Mouse (Mus musculus) G1E (cell line): ENCODE results near the gene Scaf4. TPM values are rescaled to one million over a fixed set of nuclear protein-coding genes. Genes with fewer than 3 reads are reported as not detected.
A peak's percentile ranks its signal among the peaks of the same experiment; 100 is the strongest.

Experiments used
- ATAC-seq: 2 replicates; pipeline ENCODE4 v1.8.0; 2016; ENCODE audit warnings: mild to moderate bottlenecking; ENCODE audit not compliant: insufficient number of reproducible peaks, poor library complexity, low FRiP score, severe bottlenecking; ENCODE audit errors: extremely low read depth
- DNase-seq: peaks from one replicate; pipeline ENCODE4 v3.0.0; 2012; ENCODE audit warnings: low spot score
- H3K27me3 ChIP-seq: 2 replicates; pipeline ENCODE4 v1.6.1; 2012; ENCODE audit warnings: mild to moderate bottlenecking, low read length, inconsistent platforms; ENCODE audit not compliant: insufficient read depth
- H3K36me3 ChIP-seq: replicated peaks from 2 replicates; pipeline ENCODE3; 2012; ENCODE audit warnings: mild to moderate bottlenecking, inconsistent platforms
- H3K4me1 ChIP-seq: 2 replicates; pipeline ENCODE4 v1.6.1; 2012; ENCODE audit warnings: low read depth, low read length, inconsistent platforms, mixed read lengths; ENCODE audit not compliant: insufficient read depth
- H3K4me3 ChIP-seq: 2 replicates; pipeline ENCODE4 v1.5.1; 2012; ENCODE audit warnings: low read depth, mild to moderate bottlenecking, inconsistent platforms, low read length, moderate library complexity, mixed read lengths
- H3K9me3 ChIP-seq: replicated peaks from 2 replicates; pipeline ENCODE4 v1.6.1; 2012; ENCODE audit warnings: inconsistent platforms
- CTCF ChIP-seq: IDR thresholded peaks from 2 replicates; pipeline ENCODE4 v1.5.1; 2012; ENCODE audit warnings: low read depth, low read length, inconsistent platforms, mixed read lengths
- GATA1 ChIP-seq: IDR thresholded peaks from 2 replicates; pipeline ENCODE4 v1.6.1; 2012; ENCODE audit warnings: borderline replicate concordance, low read length, inconsistent platforms, mixed read lengths
- GATA2 ChIP-seq: IDR thresholded peaks from 2 replicates; pipeline ENCODE4 v1.6.1; 2012; ENCODE audit warnings: low read depth, low read length, inconsistent platforms, borderline replicate concordance
- POLR2AphosphoS5 ChIP-seq: IDR thresholded peaks from 2 replicates; pipeline ENCODE4 v1.6.1; 2012; ENCODE audit warnings: low read depth, low read length, inconsistent platforms; ENCODE audit not compliant: insufficient replicate concordance
- TAL1 ChIP-seq: conservative IDR thresholded peaks from 2 replicates; pipeline ENCODE4 v1.6.1; 2012; ENCODE audit warnings: low read depth, low read length, inconsistent platforms, mixed read lengths
- polyA plus RNA-seq: library from polyadenylated mRNA; stranded (reverse); fragments of >175 nt; gene quantifications from 2 replicates; pipeline ENCODE4 v1.2.3, GENCODE M21; 2012
- total RNA-seq, 2 experiments: library from RNA; stranded (forward) in 1 of 2; stranded (reverse) in 1 of 2; fragments of 200-1000 nt in 1 of 2; fragments of >200 nt in 1 of 2; fragmentation: Nextera tagmentation in 1 of 2; gene quantifications; 2 replicates each; pipeline ENCODE4 v1.2.3; 2014 to 2017

Gene Scaf4
- total and polyA plus RNA-seq, 3 experiments, result 14.8 to 215 (median 186) TPM

GRCm38 (mm10) chr16:90297479-90298425, 13.4 kb upstream of the Scaf4 start:
- Histone ChIP-seq H3K4me1 (no peaks in the 10 kb centered on the region), H3K9me3 (no peaks in the 10 kb centered on the region), H3K27me3 (peaks cover 3% of the 10 kb centered on the region; the same call in 1 of the 2 replicates), H3K4me3 (no peak overlapping the region), H3K36me3 (no peaks in the 10 kb centered on the region)
- DNase-seq (no peak), ATAC-seq (no peak)
- TF ChIP-seq GATA1 (no peak), TAL1 (no peak), CTCF (no peak), GATA2 (no peak), POLR2AphosphoS5 (no peak)

GRCm38 (mm10) chr16:90291675-90292074, 7.4 kb upstream of the Scaf4 start:
- no peak for ATAC-seq
- peaks cover 3% of the 10 kb centered on the region; the same call in 1 of the 2 replicates for H3K4me1 ChIP-seq
- no peak for DNase-seq
- TF ChIP-seq CTCF (no peak), GATA2 (no peak), POLR2AphosphoS5 (no peak), TAL1 (no peak)
- no peaks in the 10 kb centered on the region for H3K9me3 ChIP-seq
- H3K36me3 ChIP-seq, result no peaks in the 10 kb centered on the region
- peaks cover 3% of the 10 kb centered on the region; the same call in 1 of the 2 replicates for H3K27me3 ChIP-seq
- no peak overlapping the region for H3K4me3 ChIP-seq

GRCm38 (mm10) chr16:90290962-90291361, 6.7 kb upstream of the Scaf4 start:
- ATAC-seq, result no peak
- no peaks in the 10 kb centered on the region for H3K36me3 ChIP-seq
- no peak for DNase-seq
- peaks cover 3% of the 10 kb centered on the region; the same call in 1 of the 2 replicates for H3K4me1 ChIP-seq
- no peak overlapping the region for H3K4me3 ChIP-seq
- TF ChIP-seq CTCF, result no peak
- TF ChIP-seq GATA1, result no peak
- TF ChIP-seq GATA2, result no peak
- TF ChIP-seq TAL1, result no peak
- TF ChIP-seq POLR2AphosphoS5, result no peak
- H3K9me3 ChIP-seq, result no peaks in the 10 kb centered on the region
- peaks cover 3% of the 10 kb centered on the region; the same call in 1 of the 2 replicates for H3K27me3 ChIP-seq

GRCm38 (mm10) chr16:90284916-90285315, 613 bp upstream of the Scaf4 start:
- ATAC-seq, result no peak
- Histone ChIP-seq H3K9me3 (no peaks in the 10 kb centered on the region), H3K36me3 (peaks cover 15% of the 10 kb centered on the region), H3K4me1 (peaks cover 45% of the 10 kb centered on the region), H3K4me3 (peak overlapping the region; percentile 97), H3K27me3 (peaks cover 3% of the 10 kb centered on the region; the same call in 1 of the 2 replicates)
- TF ChIP-seq GATA2, result no peak
- no peak for TF ChIP-seq CTCF
- TF ChIP-seq GATA1, result no peak
- no peak for TF ChIP-seq TAL1
- DNase-seq, result no peak

DNA sequence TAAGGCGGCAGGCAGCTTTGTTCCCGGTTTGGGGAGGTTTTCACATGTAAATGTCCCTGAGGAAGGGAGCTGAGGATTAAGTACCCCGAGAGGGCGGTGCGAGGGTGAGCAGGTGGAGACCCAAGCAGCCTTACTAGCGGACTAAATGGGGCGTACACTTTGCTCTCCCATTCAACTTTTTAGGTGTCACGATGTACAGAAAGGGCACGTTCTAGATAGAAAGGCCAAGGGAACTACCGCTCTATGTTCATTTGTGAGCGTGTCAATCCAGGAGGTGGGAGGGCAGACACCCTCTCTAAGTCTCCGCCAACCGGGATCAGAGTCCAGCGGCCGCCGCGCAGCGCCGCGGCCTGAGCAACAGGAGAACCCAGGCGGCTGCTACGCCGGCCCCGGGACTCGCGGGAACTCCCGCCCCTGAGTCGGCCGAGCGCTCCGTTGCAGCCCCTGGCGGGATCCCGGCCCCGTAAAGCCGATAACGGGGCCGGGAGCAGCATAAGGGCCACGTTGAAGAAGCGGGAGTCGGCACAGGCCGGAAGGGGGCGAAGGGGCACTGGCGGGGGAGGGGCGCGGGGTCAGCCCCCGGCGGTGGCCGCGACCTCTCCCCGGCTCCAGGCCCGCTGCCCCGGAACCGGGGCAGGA, 918 bp downstream of the Scaf4 start:
- no peaks in the 10 kb centered on the region for H3K9me3 ChIP-seq
- H3K27me3 ChIP-seq, result no peaks in the 10 kb centered on the region
- no peak for TF ChIP-seq GATA1
- no peak for TF ChIP-seq GATA2
- TF ChIP-seq POLR2AphosphoS5, result no peak
- DNase-seq (peak; percentile 71), ATAC-seq (no peak)
- peaks cover 55% of the 10 kb centered on the region for H3K4me1 ChIP-seq
- H3K36me3 ChIP-seq, result peaks cover 15% of the 10 kb centered on the region
- peak overlapping the region; percentile 97 for H3K4me3 ChIP-seq

DNA sequence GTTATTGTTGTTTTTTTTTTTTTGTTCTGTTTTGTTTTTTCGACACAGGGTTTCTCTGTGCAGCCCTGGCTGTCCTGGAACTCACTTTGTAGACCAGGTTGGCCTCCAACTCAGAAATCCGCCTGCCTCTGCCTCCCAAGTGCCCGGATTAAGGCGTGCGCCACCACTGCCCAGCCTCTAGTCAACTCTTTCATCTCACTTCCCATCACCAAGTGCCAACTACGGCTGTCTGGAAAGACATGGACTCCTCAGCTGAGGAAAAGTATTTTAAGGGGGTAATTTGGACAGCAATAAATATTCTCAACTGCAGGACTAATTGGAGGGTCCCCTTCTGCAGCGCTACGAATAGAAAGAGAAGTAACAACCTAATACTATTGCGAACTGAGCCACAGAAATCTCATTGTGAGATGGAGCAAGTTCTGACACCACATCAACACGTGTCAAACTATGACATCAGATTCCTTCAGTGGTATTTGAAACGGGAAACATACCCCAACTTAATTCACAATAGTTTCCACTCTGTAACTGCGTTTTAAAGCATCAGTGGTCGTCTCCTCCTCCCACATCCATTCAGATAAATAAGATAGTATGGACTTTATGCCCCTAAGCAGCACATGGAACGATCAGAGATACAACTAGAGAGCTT, 1.6 kb downstream of the Scaf4 start:
- Histone ChIP-seq H3K36me3 (peaks cover 16% of the 10 kb centered on the region), H3K4me1 (peaks cover 58% of the 10 kb centered on the region), H3K9me3 (no peaks in the 10 kb centered on the region), H3K27me3 (no peaks in the 10 kb centered on the region), H3K4me3 (peak overlapping the region; percentile 97)
- ATAC-seq (no peak), DNase-seq (peak; percentile 10)
- no peak for TF ChIP-seq GATA2
- TF ChIP-seq POLR2AphosphoS5, result no peak
- TF ChIP-seq GATA1, result no peak
- TF ChIP-seq TAL1, result no peak
- TF ChIP-seq CTCF, result no peak
